Mouse (Mus musculus) myocyte (in vitro differentiated cells): ENCODE measurements at regions not wholly inside any gene's neighbourhood (a gene's known extent, or its start where the extent isn't known, plus 50 kb on each side); places are given as distances from the start of the nearest gene placed in this dataset.

ENCODE experiments used
- H3K27me3 ChIP-seq: one replicate; pipeline ENCODE4 v1.6.1; 2011; ENCODE audit not compliant: control insufficient read depth, insufficient read depth, insufficient read length
- H3K36me3 ChIP-seq: one replicate; pipeline ENCODE4 v1.6.1; 2011; ENCODE audit not compliant: control insufficient read depth, insufficient read depth
- H3K4me2 ChIP-seq: one replicate; pipeline ENCODE4 v1.6.1; 2011; ENCODE audit warnings: low read depth, control low read depth
- H3K4me3 ChIP-seq: one replicate; pipeline ENCODE4 v1.5.1; 2011; ENCODE audit warnings: mild to moderate bottlenecking, control low read depth, moderate library complexity
- H3K79me2 ChIP-seq: one replicate; pipeline ENCODE4 v1.6.1; 2011; ENCODE audit not compliant: control insufficient read depth, insufficient read depth
- H3ac ChIP-seq: one replicate; pipeline ENCODE4 v1.6.1; 2011; ENCODE audit not compliant: control insufficient read depth, insufficient read length
- CEBPB ChIP-seq: IDR thresholded peaks from 2 replicates; pipeline ENCODE4 v1.6.1; 2011; ENCODE audit warnings: mild to moderate bottlenecking, moderate library complexity; ENCODE audit not compliant: poor library complexity, insufficient read depth, severe bottlenecking
- E2F4 ChIP-seq: IDR thresholded peaks from one replicate; pipeline ENCODE4 v1.6.1; 2011; ENCODE audit warnings: mild to moderate bottlenecking, control low read depth, moderate library complexity; ENCODE audit not compliant: insufficient read depth
- MAX ChIP-seq: IDR thresholded peaks from one replicate; pipeline ENCODE4 v1.6.1; 2011; ENCODE audit warnings: low read depth, mild to moderate bottlenecking, control low read depth
- MYOD1 ChIP-seq, 3 experiments: IDR thresholded peaks; one replicate each; pipeline ENCODE4 v1.6.1; 2011; ENCODE audit warnings: control low read depth in 2 of 3, low read depth in 2 of 3, mild to moderate bottlenecking in 2 of 3, moderate library complexity in 1 of 3; ENCODE audit not compliant: insufficient read length in 2 of 3, control insufficient read depth in 1 of 3
- MYOG ChIP-seq, 3 experiments: IDR thresholded peaks; one replicate each; pipeline ENCODE4 v1.6.1; 2011; ENCODE audit warnings: control low read depth in 2 of 3, low read depth in 2 of 3, mild to moderate bottlenecking in 2 of 3; ENCODE audit not compliant: insufficient read length in 2 of 3, control insufficient read depth in 1 of 3, insufficient read depth in 1 of 3
- POLR2A ChIP-seq: IDR thresholded peaks from one replicate; pipeline ENCODE4 v1.6.1; 2011; ENCODE audit warnings: low read depth, mild to moderate bottlenecking, control low read depth, moderate library complexity; ENCODE audit not compliant: insufficient read length
- POLR2AphosphoS2 ChIP-seq: IDR thresholded peaks from one replicate; pipeline ENCODE4 v1.6.1; 2011; ENCODE audit warnings: low read depth, control low read depth; ENCODE audit not compliant: insufficient read length
- REST ChIP-seq: IDR thresholded peaks from one replicate; pipeline ENCODE4 v1.6.1; 2011; ENCODE audit warnings: mild to moderate bottlenecking, control low read depth, moderate library complexity; ENCODE audit not compliant: insufficient read depth, insufficient read length
- SRF ChIP-seq: IDR thresholded peaks from one replicate; pipeline ENCODE4 v1.6.1; 2011; ENCODE audit warnings: low read depth; ENCODE audit not compliant: control insufficient read depth, insufficient read length
- TCF12 ChIP-seq: IDR thresholded peaks from one replicate; pipeline ENCODE4 v1.6.1; 2011; ENCODE audit warnings: mild to moderate bottlenecking, control low read depth; ENCODE audit not compliant: poor library complexity, insufficient read depth, severe bottlenecking
- TCF3 ChIP-seq: IDR thresholded peaks from one replicate; pipeline ENCODE4 v1.6.1; 2011; ENCODE audit warnings: low read depth, control low read depth; ENCODE audit not compliant: insufficient read length
- USF1 ChIP-seq: IDR thresholded peaks from one replicate; pipeline ENCODE4 v1.6.1; 2011; ENCODE audit warnings: low read depth, mild to moderate bottlenecking, control low read depth, moderate library complexity

DNA sequence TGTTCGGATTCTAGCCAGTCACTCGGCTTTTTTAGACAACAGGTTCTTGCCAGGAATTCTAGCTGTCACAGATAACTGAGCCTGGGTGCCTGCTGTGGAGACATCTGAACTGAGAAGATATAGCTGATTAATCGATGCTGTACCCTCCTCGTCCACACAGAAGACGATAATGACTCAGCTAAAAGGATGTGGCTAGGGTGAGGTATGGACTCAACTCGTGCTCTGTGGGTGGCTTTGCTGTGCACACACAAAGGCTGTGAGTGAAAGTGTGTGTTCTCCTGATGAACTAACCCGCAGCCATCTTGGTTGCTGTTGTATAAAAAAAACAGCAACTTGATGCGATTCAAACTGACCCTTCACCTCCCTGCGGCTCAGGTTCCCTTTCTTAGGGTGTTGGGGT, 158.8 kb upstream of the Igsf21 start:
- Histone ChIP-seq H3K79me2 (no peaks in the 10 kb centered on the region), H3K4me2 (no peak overlapping the region), H3K4me3 (no peak overlapping the region), H3K27me3 (peaks cover 25% of the 10 kb centered on the region), H3K36me3 (no peaks in the 10 kb centered on the region), H3ac (no peak overlapping the region)
- no peak for TF ChIP-seq CEBPB
- TF ChIP-seq TCF12: no peak

DNA sequence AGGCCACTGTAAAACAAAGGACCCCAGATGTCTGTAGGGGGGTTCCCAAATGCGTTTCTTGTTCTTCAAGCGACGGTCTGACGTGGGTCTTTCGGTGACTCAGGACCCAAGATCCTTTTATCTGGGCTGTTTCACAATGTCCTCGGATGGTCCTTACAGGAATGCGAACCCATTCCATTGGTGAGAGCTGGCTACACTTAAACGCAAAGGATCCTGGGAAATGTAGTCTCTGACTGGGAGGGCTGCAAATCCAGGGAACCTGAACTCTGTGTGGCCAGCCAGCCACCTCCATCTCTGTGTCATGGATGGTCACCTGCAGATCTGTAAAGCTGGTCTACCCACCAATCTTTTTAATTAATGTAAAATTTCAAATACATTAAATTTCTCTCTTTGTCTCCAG, 156.5 kb upstream of the Igsf21 start:
- H3K36me3 ChIP-seq: no peaks in the 10 kb centered on the region
- no peak overlapping the region for H3ac ChIP-seq
- peaks cover 34% of the 10 kb centered on the region for H3K27me3 ChIP-seq
- H3K4me3 ChIP-seq: no peak overlapping the region
- TF ChIP-seq REST (no peak), POLR2A (no peak)
- no peaks in the 10 kb centered on the region for H3K79me2 ChIP-seq
- H3K4me2 ChIP-seq: no peak overlapping the region

DNA sequence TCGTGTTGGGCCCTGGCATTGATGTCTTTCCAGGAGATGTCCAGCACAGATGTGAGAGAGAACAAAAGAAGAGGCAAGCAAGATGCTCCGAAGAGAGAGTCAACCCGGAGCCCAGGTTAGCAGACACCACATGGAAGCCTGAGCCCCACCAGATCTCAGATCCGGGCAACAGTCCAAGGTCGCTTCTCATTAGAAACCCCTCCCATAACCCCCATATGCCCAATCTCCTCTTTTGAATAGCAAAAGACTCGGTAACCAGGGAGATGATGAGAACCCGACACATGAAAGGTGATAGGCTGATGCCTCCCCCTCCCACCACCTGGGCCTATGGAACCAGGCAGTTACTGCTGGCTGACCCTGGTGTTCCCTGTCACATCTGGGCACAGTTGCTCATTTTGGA, 155.7 kb upstream of the Igsf21 start:
- no peaks in the 10 kb centered on the region for H3K79me2 ChIP-seq
- H3ac ChIP-seq: no peak overlapping the region
- no peak overlapping the region for H3K4me3 ChIP-seq
- H3K4me2 ChIP-seq: no peak overlapping the region
- TF ChIP-seq MAX (no peak), TCF12 (no peak)
- H3K27me3 ChIP-seq: peaks cover 41% of the 10 kb centered on the region
- H3K36me3 ChIP-seq: no peaks in the 10 kb centered on the region

DNA sequence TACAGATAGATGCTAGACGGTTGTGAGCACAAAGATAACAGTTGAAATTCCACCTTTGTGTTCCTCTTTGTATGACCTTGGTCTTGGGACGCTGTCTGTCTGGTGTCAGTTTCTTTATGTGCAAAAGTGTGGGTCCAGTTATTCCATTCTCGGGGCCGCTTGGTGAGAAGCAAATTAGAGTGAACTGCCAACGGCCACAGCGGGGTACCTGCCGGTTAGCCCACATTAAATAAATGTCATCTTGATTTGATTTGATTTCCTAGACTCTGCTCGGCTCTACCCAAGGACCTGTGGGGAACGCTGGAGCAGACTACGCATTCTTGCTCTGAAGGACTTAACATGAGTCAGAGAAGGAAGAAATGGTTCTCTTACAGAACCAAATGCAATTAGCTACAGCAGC, 155.0 kb upstream of the Igsf21 start:
- Histone ChIP-seq H3K4me3 (no peak overlapping the region), H3K36me3 (no peaks in the 10 kb centered on the region), H3K27me3 (peaks cover 48% of the 10 kb centered on the region), H3ac (no peak overlapping the region), H3K79me2 (no peaks in the 10 kb centered on the region), H3K4me2 (no peak overlapping the region)
- TF ChIP-seq SRF (no peak), CEBPB (no peak), POLR2A (no peak), USF1 (no peak)

DNA sequence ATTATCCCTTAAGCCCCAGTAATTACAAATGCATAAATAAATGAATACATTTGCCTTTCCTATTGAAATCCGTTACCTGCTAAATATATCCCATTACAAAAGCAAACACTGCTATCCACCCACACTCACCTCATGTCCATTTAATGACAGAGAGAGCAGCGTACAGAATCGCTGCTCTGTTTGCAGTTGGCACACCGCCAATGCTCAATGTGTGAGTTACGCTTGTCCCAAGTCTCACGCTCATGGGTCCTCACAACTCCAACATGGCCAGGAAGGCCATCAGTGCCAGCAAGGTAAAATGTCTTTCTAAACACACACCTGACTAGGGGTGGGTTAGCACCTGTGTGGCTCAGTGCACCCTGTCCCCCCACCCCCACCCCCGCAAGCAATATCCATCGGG, 150.0 kb upstream of the Igsf21 start:
- Histone ChIP-seq H3K27me3 (peaks cover 37% of the 10 kb centered on the region), H3K4me2 (no peak overlapping the region), H3K4me3 (no peak overlapping the region), H3K79me2 (no peaks in the 10 kb centered on the region), H3ac (no peak overlapping the region), H3K36me3 (no peaks in the 10 kb centered on the region)
- TF ChIP-seq USF1 (no peak), SRF (no peak), E2F4 (no peak), TCF12 (no peak), POLR2A (no peak), MAX (no peak), REST (no peak), TCF3 (no peak), MYOG (IDR thresholded peaks at IDR 0.05; ENCODE audit: control insufficient read depth in 1 of 3, insufficient read depth in 1 of 3, insufficient read length in 2 of 3, low read depth in 2 of 3) (no peak), POLR2AphosphoS2 (no peak), CEBPB (no peak), MYOD1 (IDR thresholded peaks at IDR 0.05; ENCODE audit: control insufficient read depth in 1 of 3, insufficient read length in 2 of 3, low read depth in 2 of 3) (no peak)

DNA sequence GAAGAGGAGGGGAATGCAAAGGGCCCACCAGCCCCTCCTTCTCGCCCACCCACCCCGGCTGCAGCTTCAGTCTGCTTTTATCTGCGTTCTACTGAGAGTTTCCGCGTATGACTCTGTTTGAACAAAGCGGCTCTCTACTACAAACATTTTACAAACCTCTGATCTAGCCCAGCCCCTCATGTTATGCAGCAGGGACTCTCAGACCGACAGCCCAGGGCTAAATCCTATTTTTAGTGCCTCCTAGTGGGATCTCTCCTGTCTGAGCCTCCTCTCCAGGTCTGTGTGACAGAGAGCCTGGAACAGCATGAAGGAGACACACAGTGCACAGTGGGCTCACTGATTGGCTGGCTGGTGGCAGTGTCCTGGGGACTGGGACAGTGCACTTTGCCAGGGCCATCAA, 145.7 kb upstream of the Igsf21 start:
- Histone ChIP-seq H3ac (no peak overlapping the region), H3K4me3 (no peak overlapping the region), H3K4me2 (no peak overlapping the region), H3K27me3 (peaks cover 10% of the 10 kb centered on the region), H3K79me2 (no peaks in the 10 kb centered on the region), H3K36me3 (no peaks in the 10 kb centered on the region)
- TF ChIP-seq TCF3 (no peak), REST (no peak), POLR2A (no peak), MYOD1 (IDR thresholded peaks at IDR 0.05; ENCODE audit: control insufficient read depth in 1 of 3, insufficient read length in 2 of 3, low read depth in 2 of 3) (no peak), MYOG (IDR thresholded peaks at IDR 0.05; ENCODE audit: control insufficient read depth in 1 of 3, insufficient read depth in 1 of 3, insufficient read length in 2 of 3, low read depth in 2 of 3) (no peak), POLR2AphosphoS2 (no peak)
